Comparison of ENCODE assay signal across 22 mouse cellular contexts in the genomic region with DNA sequence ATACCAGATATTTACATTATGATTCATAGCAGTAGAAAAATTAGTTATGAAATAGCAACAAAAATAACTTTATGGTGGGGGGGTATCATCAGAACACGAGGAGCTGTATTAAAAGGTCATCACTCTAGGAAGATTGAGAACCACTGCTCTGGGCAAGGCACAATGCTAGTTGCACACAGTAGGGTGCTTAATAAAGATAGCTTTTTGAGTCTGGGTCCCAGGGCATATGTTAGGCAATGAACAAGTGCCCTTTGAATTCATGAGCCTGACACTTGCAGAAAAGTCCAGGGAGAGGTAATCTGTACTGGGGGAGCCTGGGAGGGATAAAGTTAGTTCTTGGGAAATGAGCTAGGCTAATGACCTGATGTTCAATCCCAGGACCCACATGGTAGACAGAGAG. TPM values are rescaled to one million over a fixed set of nuclear protein-coding genes. Genes with fewer than 3 reads are reported as not detected.
DNase-seq lines count a peak whose midpoint lies in the region; ATAC-seq and TF ChIP-seq lines count a peak whose summit lies in the region.
"Had no signal": no experiment of that assay in that cellular context is flagged by ENCODE, and none has a peak within 500 bp of the region (broad histone marks: within the 10 kb centered on the region; RNA-seq: fewer than 3 reads in every experiment).

No protein-coding gene starts in this region.

- no peak for TF ChIP-seq CTCF in layer of hippocampus, adult 2 months (conservative IDR thresholded peaks at IDR 0.05)
- no peak for TF ChIP-seq CTCF in bone marrow, adult 2 months (IDR thresholded peaks at IDR 0.05; ENCODE audit: control insufficient read depth, insufficient read depth, low read length)
- no peak for TF ChIP-seq CTCF in small intestine, adult 2 months (IDR thresholded peaks at IDR 0.05; ENCODE audit: extremely low read depth, insufficient read length, insufficient replicate concordance, low read depth, low read length)

- H3K4me1 ChIP-seq in heart, embryonic 16.5 days (ENCODE audit: control insufficient read depth, insufficient read depth, low read length) = peaks cover 35% of the 10 kb centered on the region
- H3K4me1 ChIP-seq in heart, embryonic 12.5 days (replicated peaks) = peaks cover 38% of the 10 kb centered on the region
- H3K4me1 ChIP-seq in bone marrow, adult 2 months (ENCODE audit: control insufficient read depth, insufficient read depth, low read length) = peaks cover 19% of the 10 kb centered on the region
- H3K4me1 ChIP-seq in small intestine, adult 2 months (ENCODE audit: control insufficient read depth, insufficient read depth, insufficient read length, low read length) = peaks cover 47% of the 10 kb centered on the region
- H3K4me1 ChIP-seq in limb, embryonic 10.5 days = peaks cover 43% of the 10 kb centered on the region

- no peaks in the 10 kb centered on the region for H3K36me3 ChIP-seq in heart, embryonic 16.5 days (ENCODE audit: control insufficient read depth, insufficient read depth)
- no peaks in the 10 kb centered on the region for H3K36me3 ChIP-seq in heart, embryonic 12.5 days
- H3K36me3 ChIP-seq in small intestine, adult 2 months (ENCODE audit: control insufficient read depth, insufficient read depth, low read length) = no peaks in the 10 kb centered on the region
- H3K36me3 ChIP-seq in limb, embryonic 10.5 days = no peaks in the 10 kb centered on the region
- H3K36me3 ChIP-seq: embryonic facial prominence, embryonic 12.5 days; heart, embryonic 13.5 days; hindbrain, embryonic 12.5 days had no signal

- intact Hi-C loops in gastrocnemius, postnatal 36 days (cut with DNase I) = no loop called here

- no peaks in the 10 kb centered on the region for H3K27me3 ChIP-seq in heart, embryonic 16.5 days (ENCODE audit: control insufficient read depth, insufficient read depth, low read length)
- H3K27me3 ChIP-seq in heart, embryonic 12.5 days (replicated peaks) = peaks cover 20% of the 10 kb centered on the region; the same call in 1 of the 2 replicates
- H3K27me3 ChIP-seq in small intestine, adult 2 months (ENCODE audit: control insufficient read depth, insufficient read depth, low read length) = no peaks in the 10 kb centered on the region
- peaks cover 64% of the 10 kb centered on the region for H3K27me3 ChIP-seq in limb, embryonic 10.5 days (ENCODE audit: low read depth, poor library complexity, severe bottlenecking)
- H3K27me3 ChIP-seq: embryonic facial prominence, embryonic 12.5 days; Patski had no signal

- DNase-seq in layer of hippocampus, adult 2 months (ENCODE audit: low spot score in 2 of 2) = no peak
- DNase-seq in layer of hippocampus, postnatal 36 days = no peak
- no peak for DNase-seq in gastrocnemius, postnatal 36 days
- no peak for DNase-seq in limb, embryonic 10.5 days (ENCODE audit: low spot score)
- DNase-seq: cerebellum, adult 11-12 months; forebrain, postnatal 0 days; gastrocnemius, postnatal 10 days; lung, adult 2 months; midbrain, embryonic 14.5 days had no signal

- no peak for ATAC-seq in heart, embryonic 16.5 days (replicated peaks; ENCODE audit: extremely low read depth, insufficient read depth, low FRiP score)
- ATAC-seq in heart, embryonic 12.5 days (ENCODE audit: insufficient number of reproducible peaks, low FRiP score) = no peak
- ATAC-seq: forebrain, postnatal 0 days; Patski had no signal

- H3K9ac ChIP-seq in heart, embryonic 16.5 days (ENCODE audit: low read length) = no peak overlapping the region
- H3K9ac ChIP-seq in heart, embryonic 12.5 days = no peak overlapping the region
- H3K9ac ChIP-seq: embryonic facial prominence, embryonic 12.5 days; forebrain, postnatal 0 days; hindbrain, embryonic 12.5 days had no signal

- no peak overlapping the region for H3K4me3 ChIP-seq in heart, embryonic 16.5 days (ENCODE audit: low read length)
- no peak overlapping the region for H3K4me3 ChIP-seq in heart, embryonic 12.5 days
- no peak overlapping the region for H3K4me3 ChIP-seq in layer of hippocampus, adult 2 months
- no peak overlapping the region for H3K4me3 ChIP-seq in bone marrow, adult 2 months (replicated peaks; ENCODE audit: control insufficient read depth, low read depth, low read length)
- H3K4me3 ChIP-seq in small intestine, adult 2 months (ENCODE audit: low read depth, low read length) = no peak overlapping the region
- no peak overlapping the region for H3K4me3 ChIP-seq in limb, embryonic 10.5 days
- H3K4me3 ChIP-seq: embryonic facial prominence, embryonic 12.5 days; heart, embryonic 13.5 days; hindbrain, embryonic 12.5 days had no signal

- no peak for TF ChIP-seq POLR2A in bone marrow, adult 2 months (IDR thresholded peaks at IDR 0.05; ENCODE audit: borderline replicate concordance, control insufficient read depth, low read depth, low read length)
- no peak for TF ChIP-seq POLR2A in small intestine, adult 2 months (IDR thresholded peaks at IDR 0.05; ENCODE audit: low read depth, low read length)

- WGBS in heart, embryonic 16.5 days = 49% methylated on average over 1 of the region's 1 CpGs
- whole genome bisulfite sequencing in heart, embryonic 12.5 days = 69% methylated on average over 1 of the region's 1 CpGs
- 16% methylated on average over 1 of the region's 1 CpGs for WGBS in bone marrow, adult 2 months
- WGBS in small intestine, adult 2 months = 7% methylated on average over 1 of the region's 1 CpGs
- WGBS in limb, embryonic 10.5 days = 80% methylated on average over 1 of the region's 1 CpGs

- H3K27ac ChIP-seq in heart, embryonic 16.5 days (ENCODE audit: low read length) = peak overlapping the region; percentile 63
- no peak overlapping the region for H3K27ac ChIP-seq in heart, embryonic 12.5 days (ENCODE audit: poor library complexity, severe bottlenecking)
- H3K27ac ChIP-seq in layer of hippocampus, adult 2 months = peak overlapping the region; percentile 62; the same call in 1 of the 2 replicates
- peak overlapping the region; percentile 98; the same call in 1 of the 2 replicates for H3K27ac ChIP-seq in bone marrow, adult 2 months (ENCODE audit: control insufficient read depth, insufficient read depth, low read depth, low read length, poor library complexity)
- H3K27ac ChIP-seq in small intestine, adult 2 months (ENCODE audit: insufficient read depth, low read depth, low read length) = peak overlapping the region; percentile 93
- H3K27ac ChIP-seq in limb, embryonic 10.5 days = no peak overlapping the region
- H3K27ac ChIP-seq: heart, embryonic 13.5 days; hindbrain, embryonic 12.5 days had no signal

- H3K4me2 ChIP-seq in heart, embryonic 16.5 days (ENCODE audit: low read depth, low read length) = no peak overlapping the region
- no peak overlapping the region for H3K4me2 ChIP-seq in heart, embryonic 12.5 days
- H3K4me2 ChIP-seq: embryonic facial prominence, embryonic 12.5 days; heart, embryonic 13.5 days; hindbrain, embryonic 12.5 days had no signal

- no peaks in the 10 kb centered on the region for H3K9me3 ChIP-seq in heart, embryonic 16.5 days (replicated peaks; ENCODE audit: control insufficient read depth, low read length)
- no peaks in the 10 kb centered on the region for H3K9me3 ChIP-seq in heart, embryonic 12.5 days (replicated peaks)
- no peaks in the 10 kb centered on the region for H3K9me3 ChIP-seq in limb, embryonic 10.5 days (replicated peaks)
- H3K9me3 ChIP-seq: embryonic facial prominence, embryonic 12.5 days; heart, embryonic 13.5 days; hindbrain, embryonic 12.5 days had no signal

RNA-seq across cellular contexts. Expression of a gene that starts 4.0 kb away (rescaled TPM):
- 34.9 and 54.5 TPM in 2 replicates for polyA plus RNA-seq in heart, embryonic 16.5 days (2015; fragmentation: Nextera tagmentation; extraction: Ambion mirVana)
- polyA plus RNA-seq in heart, embryonic 12.5 days (2016; fragmentation: Nextera tagmentation; extraction: Ambion mirVana) = 15.8 and 16.0 TPM in 2 replicates
- 10 to 100 TPM; 80.8 to 90.5 TPM for total RNA-seq in layer of hippocampus, adult 2 months (2021)
- total RNA-seq in layer of hippocampus, postnatal 36 days (2021) = 10 to 100 TPM; 67.0 to 92.3 TPM
- 29.4 and 48.6 TPM in 2 replicates for polyA plus RNA-seq in bone marrow, adult 2 months (2011; ENCODE audit: insufficient read depth, insufficient read length, low replicate concordance, missing spikeins)
- 4.0 and 10.6 TPM in 2 replicates for polyA plus RNA-seq in small intestine, adult 2 months (2012; rRNA removed)
- total RNA-seq in gastrocnemius, postnatal 36 days (2021) = 100 to 1,000 TPM; 107 to 115 TPM
- polyA plus RNA-seq in limb, embryonic 10.5 days (2016; fragmentation: Nextera tagmentation; extraction: Ambion mirVana) = 32.5 and 32.6 TPM in 2 replicates

RNA-seq across cellular contexts. Expression of a gene that starts 17.3 kb away (rescaled TPM):
- polyA plus RNA-seq in heart, embryonic 16.5 days (2015; fragmentation: Nextera tagmentation; extraction: Ambion mirVana) = not detected in 2 replicates
- polyA plus RNA-seq in heart, embryonic 12.5 days (2016; fragmentation: Nextera tagmentation; extraction: Ambion mirVana) = not detected in 2 replicates
- not detected for total RNA-seq in layer of hippocampus, adult 2 months (2021)
- not detected for total RNA-seq in layer of hippocampus, postnatal 36 days (2021)
- polyA plus RNA-seq in bone marrow, adult 2 months (2011; ENCODE audit: insufficient read depth, insufficient read length, low replicate concordance, missing spikeins) = not detected in 2 replicates
- not detected in 2 replicates for polyA plus RNA-seq in small intestine, adult 2 months (2012; rRNA removed)
- not detected for total RNA-seq in gastrocnemius, postnatal 36 days (2021)
- polyA plus RNA-seq in limb, embryonic 10.5 days (2016; fragmentation: Nextera tagmentation; extraction: Ambion mirVana) = not detected in 2 replicates
- total RNA-seq: forebrain, postnatal 0 days; gastrocnemius, postnatal 10 days; layer of hippocampus, postnatal 10 days; left cerebral cortex, postnatal 25 days; megakaryocyte progenitor cell, adult 5-6 weeks had no signal
- polyA plus RNA-seq: embryonic facial prominence, embryonic 12.5 days; forebrain, postnatal 0 days; heart, embryonic 13.5 days; hindbrain, embryonic 12.5 days; lung, adult 2 months; midbrain, embryonic 14.5 days; Patski; thymus, postnatal 0 days had no signal

RNA-seq across cellular contexts. Expression of a gene that starts 35.9 kb away (rescaled TPM):
- polyA plus RNA-seq in heart, embryonic 16.5 days (2015; fragmentation: Nextera tagmentation; extraction: Ambion mirVana) = not detected in 2 replicates
- not detected in 2 replicates for polyA plus RNA-seq in heart, embryonic 12.5 days (2016; fragmentation: Nextera tagmentation; extraction: Ambion mirVana)
- total RNA-seq in layer of hippocampus, adult 2 months (2021) = not detected
- total RNA-seq in layer of hippocampus, postnatal 36 days (2021) = not detected
- not detected in 2 replicates for polyA plus RNA-seq in bone marrow, adult 2 months (2011; ENCODE audit: insufficient read depth, insufficient read length, low replicate concordance, missing spikeins)
- not detected in 2 replicates for polyA plus RNA-seq in small intestine, adult 2 months (2012; rRNA removed)
- total RNA-seq in gastrocnemius, postnatal 36 days (2021) = not detected
- polyA plus RNA-seq in limb, embryonic 10.5 days (2016; fragmentation: Nextera tagmentation; extraction: Ambion mirVana) = not detected in 2 replicates
- total RNA-seq: adrenal gland, postnatal 4 days; forebrain, postnatal 0 days; gastrocnemius, postnatal 10 days; layer of hippocampus, postnatal 10 days; left cerebral cortex, postnatal 25 days; megakaryocyte progenitor cell, adult 5-6 weeks had no signal
- polyA plus RNA-seq: embryonic facial prominence, embryonic 12.5 days; forebrain, postnatal 0 days; heart, embryonic 13.5 days; hindbrain, embryonic 12.5 days; lung, adult 2 months; midbrain, embryonic 14.5 days; Patski; thymus, postnatal 0 days had no signal

RNA-seq across cellular contexts. Expression of a gene that starts 47.2 kb away (rescaled TPM):
- 2.2 TPM in 1 of 2 replicates, not detected in the other for polyA plus RNA-seq in heart, embryonic 16.5 days (2015; fragmentation: Nextera tagmentation; extraction: Ambion mirVana)
- polyA plus RNA-seq in heart, embryonic 12.5 days (2016; fragmentation: Nextera tagmentation; extraction: Ambion mirVana) = 0.31 TPM in 1 of 2 replicates, not detected in the other
- not detected for total RNA-seq in layer of hippocampus, adult 2 months (2021)
- total RNA-seq in layer of hippocampus, postnatal 36 days (2021) = not detected
- polyA plus RNA-seq in bone marrow, adult 2 months (2011; ENCODE audit: insufficient read depth, insufficient read length, low replicate concordance, missing spikeins) = not detected in 2 replicates
- 1,332 and 30,405 TPM in 2 replicates for polyA plus RNA-seq in small intestine, adult 2 months (2012; rRNA removed)
- total RNA-seq in gastrocnemius, postnatal 36 days (2021) = not detected
- not detected in 2 replicates for polyA plus RNA-seq in limb, embryonic 10.5 days (2016; fragmentation: Nextera tagmentation; extraction: Ambion mirVana)
- total RNA-seq: forebrain, postnatal 0 days; gastrocnemius, postnatal 10 days; layer of hippocampus, postnatal 10 days; left cerebral cortex, postnatal 25 days; megakaryocyte progenitor cell, adult 5-6 weeks had no signal
- polyA plus RNA-seq: embryonic facial prominence, embryonic 12.5 days; forebrain, postnatal 0 days; hindbrain, embryonic 12.5 days; midbrain, embryonic 14.5 days; Patski had no signal

Comparison
In these comparisons a context has a peak if more than half of its experiments do, and no peak if none do; other contexts are left out.
1. H3K27ac ChIP-seq: peak in heart, embryonic 16.5 days (single experiment), layer of hippocampus, adult 2 months (single experiment), bone marrow, adult 2 months (single experiment) and small intestine, adult 2 months (single experiment); none in heart, embryonic 12.5 days (single experiment) and limb, embryonic 10.5 days (single experiment).